Mouse (Mus musculus): ENCODE measurements at regions not wholly inside any gene's neighbourhood (a gene's known extent, or its start where the extent isn't known, plus 50 kb on each side); places are given as distances from the start of the nearest gene placed in this dataset.

DNA sequence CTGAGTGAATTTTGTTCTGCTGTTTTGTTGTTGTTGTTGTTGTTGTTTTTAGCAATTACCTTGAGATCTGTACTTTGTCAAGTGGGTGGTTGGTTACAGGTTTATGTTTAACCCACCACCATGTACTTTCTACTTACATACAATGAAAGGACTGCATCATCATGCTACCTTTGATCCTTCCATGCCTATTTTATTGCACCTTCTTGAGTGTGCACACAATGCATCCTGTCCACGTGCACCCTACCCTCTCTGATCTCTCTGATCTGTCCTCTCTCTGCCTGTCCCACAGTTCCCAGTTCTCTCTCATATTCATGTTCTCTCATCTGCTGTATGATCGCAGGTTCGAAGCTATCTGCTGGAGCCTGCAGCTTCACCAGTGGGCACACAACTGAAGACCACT is 59.9 kb upstream of the Gas1 start:
- H3K4me3 ChIP-seq = no peak overlapping the region

GRCm38 (mm10) chr13:60242447-60243109 is 65.4 kb upstream of the Gas1 start:
- TF ChIP-seq CTCF (IDR thresholded peaks at IDR 0.05) = no peak
- no peak overlapping the region for H3K4me3 ChIP-seq
- H3K27ac ChIP-seq = peak overlapping the region; percentile 12
- intact Hi-C loops (cut with DNase I) = no loop called here
- peak; percentile 64 for DNase-seq

More for the DNA sequence above, 59.9 kb upstream of the Gas1 start:
- intact Hi-C loops (cut with DNase I) = no loop called here
- no peak for TF ChIP-seq CTCF (IDR thresholded peaks at IDR 0.05)
- no peak overlapping the region for H3K27ac ChIP-seq
- DNase-seq = no peak

GRCm38 (mm10) chr13:60243110-60243481 is 65.9 kb upstream of the Gas1 start:
- no peak for TF ChIP-seq CTCF (IDR thresholded peaks at IDR 0.05)
- intact Hi-C loops (cut with DNase I) = no loop called here
- no peak overlapping the region for H3K4me3 ChIP-seq
- peak overlapping the region; percentile 12 for H3K27ac ChIP-seq
- no peak for DNase-seq

DNA sequence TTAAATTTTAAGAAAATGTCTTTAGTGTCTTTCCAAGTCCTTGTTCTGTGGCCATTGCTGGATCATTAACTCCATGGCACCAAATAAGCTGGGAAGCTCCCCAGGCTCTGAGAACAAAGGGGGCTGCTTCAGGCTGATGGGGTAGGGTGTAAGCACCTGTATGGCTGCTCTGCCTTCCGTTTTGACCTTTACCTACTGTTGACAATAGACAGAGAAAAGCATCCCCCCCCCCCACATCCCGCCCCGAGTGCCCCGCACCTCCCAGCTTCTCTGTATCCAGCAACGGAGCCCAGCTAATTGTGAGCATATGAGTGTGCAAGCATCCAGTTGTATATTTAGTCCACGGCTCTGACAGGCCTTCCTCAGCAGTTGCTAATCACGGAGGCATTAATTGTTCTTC is 78.0 kb upstream of the Gas1 start:
- intact Hi-C loops (cut with DNase I) = no loop called here
- Histone ChIP-seq H3K27ac (peak overlapping the region; percentile 43; the same call in 1 of the 2 replicates), H3K4me3 (no peak overlapping the region)
- no peak for TF ChIP-seq CTCF (IDR thresholded peaks at IDR 0.05)
- DNase-seq = no peak

DNA sequence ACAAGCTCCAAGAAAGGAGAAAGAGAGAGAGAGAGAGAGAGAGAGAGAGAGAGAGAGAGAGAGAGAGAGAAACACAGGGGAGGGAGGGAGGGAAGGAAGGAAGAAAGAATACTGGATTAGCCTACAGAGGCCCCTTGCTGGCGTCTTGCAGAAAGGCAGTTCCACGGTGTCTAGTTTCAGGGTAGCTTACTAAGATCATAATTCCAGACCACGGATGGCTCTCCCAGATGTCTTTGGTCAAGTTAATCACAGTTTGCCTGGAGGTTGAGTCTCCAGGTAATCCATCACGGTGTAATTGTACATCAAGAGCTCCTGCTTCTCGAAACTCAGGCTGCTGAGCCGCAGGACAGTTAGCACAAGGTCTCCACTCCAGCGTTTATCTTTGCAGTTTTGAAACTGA is 78.5 kb upstream of the Gas1 start:
- H3K4me3 ChIP-seq = no peak overlapping the region
- H3K27ac ChIP-seq = 0 out of 2 replicates have a peak overlapping the region, but pooled peaks have one; percentile 43
- intact Hi-C loops (cut with DNase I) = no loop called here
- TF ChIP-seq CTCF (IDR thresholded peaks at IDR 0.05) = no peak
- DNase-seq = no peak

GRCm38 (mm10) chr13:60256997-60257396 is 79.8 kb upstream of the Gas1 start:
- intact Hi-C loops (cut with DNase I) = no loop called here
- no peak overlapping the region for H3K4me3 ChIP-seq
- peak overlapping the region; percentile 57 for H3K27ac ChIP-seq
- DNase-seq = peak; percentile 30
- TF ChIP-seq CTCF (IDR thresholded peaks at IDR 0.05) = no peak

DNA sequence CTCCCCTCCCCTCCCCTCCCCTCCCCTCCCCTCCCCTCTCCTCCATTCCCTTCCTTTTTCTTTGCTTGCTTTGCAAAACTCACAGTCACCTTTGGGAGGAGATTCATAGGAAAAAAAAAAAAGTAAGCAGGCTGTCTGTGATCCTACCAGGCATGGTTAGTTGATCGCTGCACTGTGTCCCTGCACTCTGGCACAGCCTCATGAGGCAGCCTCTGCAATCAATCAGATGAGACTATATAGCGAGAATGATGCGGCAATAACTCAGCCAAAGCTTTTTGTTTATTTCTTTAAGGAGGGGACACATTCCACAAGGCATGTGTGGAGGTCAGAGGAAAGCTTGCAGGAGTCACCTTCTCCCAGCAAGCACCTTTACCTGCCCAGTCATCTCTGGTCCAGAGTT is 80.7 kb upstream of the Gas1 start:
- intact Hi-C loops (cut with DNase I) = no loop called here
- TF ChIP-seq CTCF (IDR thresholded peaks at IDR 0.05) = no peak
- Histone ChIP-seq H3K27ac (no peak overlapping the region), H3K4me3 (no peak overlapping the region)
- DNase-seq = no peak

DNA sequence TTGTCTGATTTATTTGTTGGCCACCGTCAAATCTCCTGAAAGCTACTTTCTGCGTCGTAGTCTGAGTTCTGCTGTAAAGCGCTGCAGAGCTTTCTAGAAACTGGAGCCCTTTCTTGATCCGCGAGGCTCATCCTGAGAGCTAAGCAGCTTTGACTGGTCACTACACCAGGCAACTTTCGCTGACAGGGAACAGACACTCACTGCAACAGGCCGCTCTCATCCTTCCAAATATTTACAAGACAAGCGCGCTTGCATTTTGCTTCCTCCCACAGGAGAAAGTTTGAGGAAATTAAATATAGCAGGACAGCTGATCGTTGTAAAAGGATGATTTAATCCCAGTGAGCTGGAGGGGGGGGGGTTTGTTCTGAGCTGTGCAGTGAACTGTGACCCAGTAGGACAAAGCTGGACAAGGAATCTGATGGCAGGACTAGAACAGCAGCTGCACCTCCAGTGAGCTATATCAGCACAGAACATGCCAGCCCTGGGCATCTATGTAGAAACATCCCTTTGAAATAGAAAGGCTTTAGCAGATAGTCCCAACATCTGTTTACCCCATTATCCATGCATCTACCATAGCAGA is 85.4 kb upstream of the Gas1 start:
- no peak overlapping the region for H3K4me3 ChIP-seq
- intact Hi-C loops (cut with DNase I) = no loop called here
- no peak for TF ChIP-seq CTCF (IDR thresholded peaks at IDR 0.05)
- H3K27ac ChIP-seq = 0 out of 2 replicates have a peak overlapping the region, but pooled peaks have one; percentile 4
- no peak for DNase-seq

DNA sequence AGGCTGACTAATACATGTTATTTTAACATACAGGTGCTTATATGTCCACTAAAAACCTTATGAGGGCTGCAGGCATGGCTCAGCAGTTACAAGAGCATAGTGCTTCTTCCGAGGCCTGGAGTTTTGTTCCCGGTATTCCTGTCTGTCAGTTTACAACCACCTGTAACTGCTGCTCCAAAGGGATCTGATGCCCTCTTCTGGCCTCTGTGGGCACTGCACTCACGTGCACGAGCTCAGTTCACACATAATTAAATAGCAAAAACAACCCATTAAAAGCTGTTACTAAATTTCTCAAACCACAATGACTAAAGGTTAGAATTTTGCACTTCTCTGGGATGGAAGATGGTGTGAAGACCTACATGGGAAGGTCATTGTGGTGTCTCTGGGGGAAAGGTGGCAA is 87.3 kb upstream of the Gas1 start:
- DNase-seq = no peak
- TF ChIP-seq CTCF (IDR thresholded peaks at IDR 0.05) = peak; percentile 7; the same call in 1 of the 2 replicates

GRCm38 (mm10) chr13:60267557-60267956 is 90.4 kb upstream of the Gas1 start:
- peak overlapping the region; percentile 53 for H3K4me3 ChIP-seq
- no peak for TF ChIP-seq CTCF (IDR thresholded peaks at IDR 0.05)
- intact Hi-C loops (cut with DNase I) = no loop called here
- H3K27ac ChIP-seq = peak overlapping the region; percentile 68
- DNase-seq = peak; percentile 51

More for the DNA sequence above, 87.3 kb upstream of the Gas1 start:
- no peak overlapping the region for H3K4me3 ChIP-seq
- intact Hi-C loops (cut with DNase I) = no loop called here
- H3K27ac ChIP-seq = no peak overlapping the region

GRCm38 (mm10) chr13:60268256-60268655 is 91.1 kb upstream of the Gas1 start:
- H3K4me3 ChIP-seq = peak overlapping the region; percentile 53
- TF ChIP-seq CTCF (IDR thresholded peaks at IDR 0.05) = no peak
- peak overlapping the region; percentile 68; the same call in 1 of the 2 replicates for H3K27ac ChIP-seq
- intact Hi-C loops (cut with DNase I) = no loop called here
- no peak for DNase-seq

- TF ChIP-seq CTCF (IDR thresholded peaks at IDR 0.05) = no peak
- no peak for DNase-seq
- Histone ChIP-seq H3K27ac (no peak overlapping the region), H3K4me3 (no peak overlapping the region)
- intact Hi-C loops (cut with DNase I) = no loop called here
Measured at GRCm38 (mm10) chr13:60269406-60269841, 92.3 kb upstream of the Gas1 start.

DNA sequence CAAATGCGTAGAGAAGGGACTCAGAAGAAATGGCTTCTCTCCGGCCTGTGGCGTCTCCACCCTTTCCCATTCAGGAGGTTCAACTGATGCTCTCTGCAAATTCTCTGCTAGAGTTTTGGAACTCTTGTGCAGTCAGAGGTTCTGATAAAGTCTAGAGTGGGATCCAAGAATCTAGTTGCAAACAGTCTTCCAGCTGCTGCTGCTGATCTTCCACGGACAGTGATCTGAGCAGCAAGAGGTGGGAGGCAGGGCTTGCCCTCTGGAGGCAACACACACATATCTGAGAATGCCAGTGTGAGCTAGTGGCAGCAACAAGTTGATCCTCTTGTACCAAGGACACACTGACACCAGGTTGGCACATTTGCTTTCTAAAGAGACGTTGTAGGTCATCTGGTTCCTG is 93.4 kb upstream of the Gas1 start:
- TF ChIP-seq CTCF (IDR thresholded peaks at IDR 0.05) = no peak
- intact Hi-C loops (cut with DNase I) = no loop called here
- DNase-seq = no peak
- no peak overlapping the region for H3K4me3 ChIP-seq
- H3K27ac ChIP-seq = no peak overlapping the region

GRCm38 (mm10) chr13:60273331-60273730 is 96.2 kb upstream of the Gas1 start:
- H3K27ac ChIP-seq = peak overlapping the region; percentile 44; the same call in 1 of the 2 replicates

More at GRCm38 (mm10) chr13:60273331-60273730, 96.2 kb upstream of the Gas1 start:
- no peak overlapping the region for H3K4me3 ChIP-seq
- DNase-seq = no peak
- intact Hi-C loops (cut with DNase I) = no loop called here
- TF ChIP-seq CTCF (IDR thresholded peaks at IDR 0.05) = no peak
